Mouse (Mus musculus) large intestine, adult 2 months (tissue): ENCODE measurements around the gene Tgfa. TPM values are rescaled to one million over a fixed set of nuclear protein-coding genes. Genes with fewer than 3 reads are reported as not detected.

Experiments used
- DNase-seq: peaks from one replicate; pipeline ENCODE4 v3.0.0-alpha.2; 2012; ENCODE audit warnings: low read depth, low spot score
- WGBS: fragments of 180-500 bp; shearing (Covaris S2); methylation state at CpG from one replicate; pipeline ENCODE4 v1.1.7; 2018; 5-methylcytosine and 5-hydroxymethylcytosine counted together
- polyA plus RNA-seq: library from polyadenylated mRNA; depleted of rRNA; stranded (reverse); fragments of >200 nt; gene quantifications from 2 replicates; pipeline ENCODE4 v1.2.3, GENCODE M21; 2012; rRNA removed

Gene Tgfa
- 7.2 and 11.4 TPM in 2 replicates for polyA plus RNA-seq

- DNase-seq: no peak
- WGBS: under 1% methylated on average over 96 of the region's 97 CpGs
Measured at GRCm38 (mm10) chr6:86194941-86195932, at the start of gene Tgfa. TSS of gene Tgfa (plus strand) at chr6:86195223.

GRCm38 (mm10) chr6:86148518-86148917 is 46.5 kb upstream of the Tgfa start:
- 35% methylated on average over 4 of the region's 4 CpGs for WGBS
- no peak for DNase-seq

- WGBS: 44% methylated on average over 4 of the region's 4 CpGs
- DNase-seq: no peak
Measured at GRCm38 (mm10) chr6:86149001-86149400, 46.0 kb upstream of the Tgfa start.

GRCm38 (mm10) chr6:86152676-86153075 is 42.3 kb upstream of the Tgfa start:
- DNase-seq: no peak
- WGBS: 90% methylated on average over 7 of the region's 7 CpGs

GRCm38 (mm10) chr6:86153436-86153990 is 41.5 kb upstream of the Tgfa start:
- no peak for DNase-seq
- 69% methylated on average over 8 of the region's 8 CpGs for WGBS

- DNase-seq: no peak
- WGBS: 79% methylated on average over 5 of the region's 5 CpGs
Measured at GRCm38 (mm10) chr6:86154006-86154405, 41.0 kb upstream of the Tgfa start.

GRCm38 (mm10) chr6:86154481-86154880 is 40.5 kb upstream of the Tgfa start:
- no peak for DNase-seq
- 50% methylated on average over 2 of the region's 2 CpGs for WGBS

GRCm38 (mm10) chr6:86157253-86158234 is 37.5 kb upstream of the Tgfa start:
- peak; percentile 33 for DNase-seq
- WGBS: 34% methylated on average over 17 of the region's 17 CpGs

- no peak for DNase-seq
- WGBS: 69% methylated on average over 3 of the region's 3 CpGs
Measured at GRCm38 (mm10) chr6:86160878-86161277, 34.1 kb upstream of the Tgfa start.

GRCm38 (mm10) chr6:86161586-86161985 is 33.4 kb upstream of the Tgfa start:
- 47% methylated on average over 7 of the region's 7 CpGs for WGBS
- DNase-seq: no peak

- no peak for DNase-seq
- 43% methylated on average over 3 of the region's 3 CpGs for WGBS
Measured at GRCm38 (mm10) chr6:86164028-86164427, 31.0 kb upstream of the Tgfa start.

- DNase-seq: no peak
- WGBS: 74% methylated on average over 9 of the region's 9 CpGs
Measured at GRCm38 (mm10) chr6:86166426-86166825, 28.6 kb upstream of the Tgfa start.

GRCm38 (mm10) chr6:86167851-86168250 is 27.2 kb upstream of the Tgfa start:
- WGBS: 81% methylated on average over 5 of the region's 5 CpGs
- no peak for DNase-seq

GRCm38 (mm10) chr6:86169166-86169565 is 25.9 kb upstream of the Tgfa start:
- DNase-seq: no peak
- 45% methylated on average over 4 of the region's 4 CpGs for WGBS

GRCm38 (mm10) chr6:86176236-86176635 is 18.8 kb upstream of the Tgfa start:
- no peak for DNase-seq
- 22% methylated on average over 5 of the region's 5 CpGs for WGBS

GRCm38 (mm10) chr6:86176721-86177120 is 18.3 kb upstream of the Tgfa start:
- 12% methylated on average over 6 of the region's 6 CpGs for WGBS
- DNase-seq: peak; percentile 53

- DNase-seq: no peak
- 83% methylated on average over 9 of the region's 9 CpGs for WGBS
Measured at GRCm38 (mm10) chr6:86177331-86177982, 17.6 kb upstream of the Tgfa start.

GRCm38 (mm10) chr6:86180617-86181016 is 14.4 kb upstream of the Tgfa start:
- 4% methylated on average over 2 of the region's 2 CpGs for WGBS
- DNase-seq: no peak

GRCm38 (mm10) chr6:86182016-86182415 is 13.0 kb upstream of the Tgfa start:
- 72% methylated on average over 9 of the region's 9 CpGs for WGBS
- DNase-seq: no peak
